Mouse (Mus musculus): Measurements from ENCODE around the gene Dnmt3a.

- no peak for TF ChIP-seq EP300 (IDR thresholded peaks at IDR 0.05)
- no peak for TF ChIP-seq CTCF (IDR thresholded peaks at IDR 0.05)
Observed at GRCm38 (mm10) chr12:3787041-3787440, 18.8 kb upstream of the Dnmt3a start.

All from lung, postnatal 0 days (tissue).